Mouse (Mus musculus) adrenal gland, postnatal 14 days (tissue): ENCODE data around the gene Adamtsl2. TPM values are rescaled to one million over a fixed set of nuclear protein-coding genes. Genes with fewer than 3 reads are reported as not detected.

Experiments
- DNase-seq: peaks from one replicate; pipeline ENCODE4 v3.0.0; 2021; ENCODE audit warnings: mixed read lengths
- long read RNA-seq, 2 experiments: library from polyadenylated mRNA; stranded (forward); transcript quantifications; one replicate each; pipeline ENCODE4 v2.0.0; 2021
- total RNA-seq: library from RNA; stranded (reverse); gene quantifications from 2 replicates; pipeline ENCODE4 v1.2.3, GENCODE M21; 2021

The Adamtsl2 gene
- 11.5 and 11.7 TPM in 2 replicates for total RNA-seq
- long read RNA-seq, experiment 1, partial matches to known transcripts = 5 of 9 reads
- long read RNA-seq, experiment 1, other reads (novel, unspliced or antisense) = 3 of 9 reads
- long read RNA-seq, experiment 2, partial matches to known transcripts = 1 of 3 reads
- long read RNA-seq, experiment 2, other reads (novel, unspliced or antisense) = 1 of 3 reads

- peak; percentile 87 for DNase-seq
Measured at GRCm38 (mm10) chr2:27079152-27079584, at the start of gene Adamtsl2. Adamtsl2 (plus strand) TSS chr2:27079379.

- no peak for DNase-seq
Measured at GRCm38 (mm10) chr2:27032361-27032760, 46.8 kb upstream of the Adamtsl2 start.

GRCm38 (mm10) chr2:27036003-27036402 is 43.2 kb upstream of the Adamtsl2 start:
- no peak for DNase-seq

DNA sequence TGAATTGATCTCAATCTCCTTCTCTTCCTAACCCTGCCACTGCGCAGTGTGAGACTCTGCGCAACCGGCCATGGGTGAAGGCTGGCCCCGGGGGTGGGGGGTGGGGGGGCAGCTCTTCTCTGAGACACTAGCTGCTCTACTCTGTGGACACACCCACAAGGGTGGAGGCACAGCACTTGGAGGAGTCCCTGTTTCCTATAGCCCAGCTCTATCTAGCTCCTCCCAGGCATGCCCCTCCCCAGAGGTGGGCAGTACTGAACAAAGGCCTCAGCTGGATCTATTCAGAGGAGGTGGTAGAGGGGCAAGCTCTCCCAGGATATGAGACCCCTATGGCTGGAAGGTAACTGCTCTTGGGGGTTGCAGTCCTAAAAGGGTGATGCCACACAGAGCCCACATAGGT is 42.2 kb upstream of the Adamtsl2 start:
- DNase-seq = no peak

- DNase-seq = peak; percentile 82
Measured at GRCm38 (mm10) chr2:27038596-27038995, 40.6 kb upstream of the Adamtsl2 start.

DNA sequence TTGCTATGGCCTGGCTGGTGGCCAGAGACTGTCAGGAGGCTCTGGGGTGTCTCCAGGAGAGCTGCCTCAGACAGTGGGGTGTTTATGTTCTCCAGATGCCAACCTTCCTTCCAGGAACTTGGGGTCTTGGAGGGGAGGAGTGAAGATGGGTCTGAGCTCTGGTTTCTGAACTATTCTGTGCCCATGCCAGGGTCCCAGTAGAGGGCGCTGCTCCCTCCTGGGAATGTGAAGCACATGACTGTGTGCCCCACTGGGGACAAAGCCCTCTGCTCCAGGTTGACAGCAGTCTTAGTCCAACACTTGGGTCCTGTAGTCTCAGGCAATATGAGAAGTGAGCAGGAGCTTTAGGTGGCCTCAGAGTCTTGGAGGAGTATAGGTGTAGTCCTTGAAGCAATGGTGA is 39.9 kb upstream of the Adamtsl2 start:
- peak; percentile 51 for DNase-seq

DNA sequence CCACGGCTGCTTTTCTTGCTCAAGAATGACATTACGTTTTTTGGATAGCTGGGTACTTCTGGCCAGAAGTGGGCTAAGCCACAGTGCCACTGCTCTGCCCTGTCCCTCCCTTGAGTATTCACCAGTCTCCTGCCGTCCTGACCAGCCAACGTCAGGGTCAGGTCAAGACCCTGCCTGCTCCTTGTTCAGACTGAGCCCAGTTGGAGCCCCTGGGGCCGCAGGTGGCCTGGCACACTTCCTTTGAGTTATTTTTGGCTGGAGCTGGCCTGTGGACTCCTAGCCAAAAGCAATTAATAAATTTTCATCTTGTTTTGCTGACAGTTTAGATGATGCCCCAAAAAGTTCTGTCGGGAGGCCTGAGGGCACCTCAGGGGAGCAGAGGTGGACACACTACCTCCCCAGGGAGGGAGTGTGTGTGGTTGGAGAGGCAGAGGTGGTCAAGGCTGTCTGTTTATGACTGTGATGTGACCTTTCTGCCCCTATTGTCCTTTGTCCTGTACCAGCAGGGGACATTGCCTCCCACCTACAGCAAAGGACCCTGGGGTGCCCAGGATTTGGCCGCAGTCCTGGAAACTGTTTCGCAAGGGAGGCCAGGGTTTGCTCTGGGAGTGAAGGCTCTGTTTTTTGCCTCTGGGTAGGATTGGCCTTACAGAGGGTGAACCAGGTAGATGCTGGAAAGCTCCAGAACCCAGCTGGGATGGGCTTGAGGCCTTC is 36.9 kb upstream of the Adamtsl2 start:
- peak; percentile 73 for DNase-seq

GRCm38 (mm10) chr2:27043461-27043860 is 35.7 kb upstream of the Adamtsl2 start:
- peak; percentile 90 for DNase-seq

DNA sequence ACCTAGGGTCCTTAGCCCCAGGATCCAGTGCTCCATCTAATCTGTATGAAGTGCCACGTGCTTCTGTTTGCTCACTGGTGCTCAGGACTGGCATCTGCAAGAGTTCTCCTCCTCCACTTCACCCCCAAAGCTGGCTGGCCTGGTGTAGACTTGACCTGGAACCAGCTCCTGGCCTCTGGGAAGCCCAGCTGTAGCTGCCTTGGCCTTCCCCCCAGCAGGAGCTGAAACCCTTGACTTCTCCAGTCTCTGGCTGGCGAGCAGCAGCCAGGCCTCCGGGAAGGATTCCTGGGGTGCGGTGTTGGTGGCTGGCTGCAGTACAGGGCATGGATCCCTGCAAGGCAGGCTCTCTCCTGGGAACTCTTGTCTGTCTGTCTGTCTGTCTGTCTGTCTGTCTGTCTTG is 35.0 kb upstream of the Adamtsl2 start:
- DNase-seq = no peak

- no peak for DNase-seq
Measured at GRCm38 (mm10) chr2:27044641-27045040, 34.5 kb upstream of the Adamtsl2 start.

DNA sequence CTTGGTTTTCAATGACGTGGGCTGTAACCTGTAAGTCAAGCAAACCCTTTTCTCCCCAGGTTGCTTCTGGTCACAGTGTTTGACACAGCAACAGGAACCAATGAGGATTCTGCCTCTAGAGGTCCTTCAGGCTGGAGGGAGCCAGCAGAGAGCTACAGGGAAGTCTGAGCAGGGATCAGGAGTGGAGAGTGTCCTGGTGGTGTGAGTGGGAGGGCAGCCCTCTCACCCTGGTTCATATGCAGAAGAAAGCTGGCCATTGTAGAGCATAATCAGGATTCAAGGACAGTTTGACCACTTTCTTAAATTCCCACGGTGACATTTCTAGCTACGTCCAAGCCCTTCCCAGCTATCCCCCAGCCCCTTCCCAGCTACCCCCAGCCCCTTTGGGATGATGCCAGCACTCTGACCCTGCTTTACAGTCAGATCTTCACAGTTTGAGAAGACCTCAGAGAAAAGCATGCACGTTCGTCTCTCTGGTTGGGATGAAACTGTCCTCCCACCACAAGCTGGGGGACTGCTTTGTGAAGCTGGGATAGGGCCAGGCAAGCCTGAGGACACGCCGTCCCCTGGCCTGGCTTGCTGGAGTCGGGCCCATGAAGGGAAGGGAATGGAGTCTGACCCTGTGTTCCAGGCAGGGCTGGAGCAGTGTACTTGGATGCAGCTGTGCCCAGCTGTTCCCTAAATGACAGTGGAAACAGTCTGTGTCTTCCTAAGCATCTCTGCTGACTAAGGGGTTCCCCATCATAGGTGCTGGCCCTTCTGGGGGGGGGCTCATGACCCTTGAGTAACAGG is 33.0 kb upstream of the Adamtsl2 start:
- DNase-seq = peak; percentile 66

DNA sequence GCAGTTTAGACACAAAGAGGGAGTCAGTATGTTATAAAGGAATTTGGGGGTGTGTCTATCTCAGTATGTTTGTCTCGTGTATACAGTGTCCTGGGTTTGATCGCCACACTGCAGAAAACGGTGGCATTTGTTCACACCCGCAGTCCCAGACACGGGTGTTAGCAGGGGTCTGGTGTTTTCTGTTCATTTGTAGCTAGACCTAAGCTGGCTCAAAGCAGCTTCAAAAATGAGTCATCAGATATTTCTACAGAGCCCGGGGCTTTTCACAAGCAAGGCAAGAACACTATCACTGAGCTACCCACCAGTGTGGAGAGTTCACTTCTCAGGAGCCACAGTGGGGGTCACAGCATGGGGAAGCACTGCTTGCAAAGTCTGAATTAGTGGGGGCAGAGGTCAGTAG is 29.8 kb upstream of the Adamtsl2 start:
- DNase-seq = no peak

GRCm38 (mm10) chr2:27058251-27058650 is 20.9 kb upstream of the Adamtsl2 start:
- no peak for DNase-seq

- DNase-seq = no peak
Measured at GRCm38 (mm10) chr2:27058751-27059150, 20.4 kb upstream of the Adamtsl2 start.

- DNase-seq = no peak
Measured at GRCm38 (mm10) chr2:27059187-27059586, 20.0 kb upstream of the Adamtsl2 start.

DNA sequence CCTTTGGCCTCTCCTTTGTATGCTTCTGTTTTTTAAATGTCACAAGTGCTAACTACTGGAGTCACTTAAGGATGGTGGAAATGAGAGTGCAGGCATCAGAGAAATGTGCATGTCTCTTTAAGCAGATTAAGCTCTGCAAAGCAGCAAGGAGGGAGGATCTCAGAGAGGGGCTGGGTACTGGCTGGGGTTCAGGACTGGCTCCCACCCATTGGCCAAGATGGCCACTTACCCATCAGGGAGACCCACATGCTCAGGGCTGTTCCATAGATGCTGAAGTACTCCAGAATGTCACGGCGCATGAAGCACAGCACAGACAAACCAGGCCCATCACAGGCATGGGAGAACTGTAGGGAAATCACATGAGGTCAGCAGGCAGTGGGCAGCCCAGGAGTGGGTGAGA is 12.1 kb upstream of the Adamtsl2 start:
- DNase-seq = no peak

- DNase-seq = no peak
Measured at GRCm38 (mm10) chr2:27067996-27068395, 11.2 kb upstream of the Adamtsl2 start.

DNA sequence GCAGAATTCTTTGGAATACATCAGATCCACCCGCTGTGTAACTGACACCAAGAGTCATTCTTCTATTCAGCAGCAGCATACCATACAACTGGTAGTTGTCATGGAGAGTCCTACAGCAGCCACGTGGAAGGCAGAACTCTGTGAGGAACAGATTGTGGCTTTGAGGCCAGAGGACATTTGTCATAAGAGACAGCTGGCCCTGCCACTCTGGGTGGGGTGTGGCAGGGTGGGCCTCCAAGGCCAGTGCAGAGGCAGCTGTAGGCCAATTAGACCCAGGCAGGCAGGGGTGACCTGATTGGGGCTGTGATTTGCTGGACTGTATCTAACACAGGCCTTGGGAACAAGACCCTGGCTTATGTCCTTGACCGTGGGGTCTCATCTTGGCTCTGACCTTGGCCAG is 9.5 kb upstream of the Adamtsl2 start:
- DNase-seq = no peak

DNA sequence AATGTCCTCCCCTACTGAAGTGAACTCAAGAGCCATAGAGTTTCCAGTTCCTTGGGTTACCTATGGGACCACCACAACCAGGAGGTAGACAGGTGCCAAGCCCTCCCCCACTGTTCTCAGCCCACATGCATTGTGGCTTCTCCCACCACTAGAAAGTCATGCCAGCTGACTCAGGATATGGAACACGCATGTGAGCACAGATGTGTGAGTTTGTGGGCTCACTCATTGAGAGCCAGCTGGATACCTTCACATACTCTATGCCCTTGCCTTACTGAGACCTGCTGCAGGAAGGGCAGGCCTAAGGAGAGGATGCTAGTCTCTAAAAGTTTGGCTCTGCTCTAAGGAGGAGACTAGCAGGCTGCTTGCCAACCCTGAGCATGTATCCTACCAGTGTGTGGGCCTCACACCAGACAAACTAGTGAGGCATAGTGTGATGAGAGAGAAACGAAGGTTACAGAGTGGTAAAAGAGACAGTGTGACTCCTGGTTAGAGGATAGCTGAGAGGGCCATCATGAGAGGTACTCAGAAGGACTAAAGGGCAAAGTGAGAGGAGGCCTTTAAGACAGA is 8.8 kb upstream of the Adamtsl2 start:
- no peak for DNase-seq

- peak; percentile 88 for DNase-seq
Measured at GRCm38 (mm10) chr2:27071137-27071536, 8.0 kb upstream of the Adamtsl2 start.

DNA sequence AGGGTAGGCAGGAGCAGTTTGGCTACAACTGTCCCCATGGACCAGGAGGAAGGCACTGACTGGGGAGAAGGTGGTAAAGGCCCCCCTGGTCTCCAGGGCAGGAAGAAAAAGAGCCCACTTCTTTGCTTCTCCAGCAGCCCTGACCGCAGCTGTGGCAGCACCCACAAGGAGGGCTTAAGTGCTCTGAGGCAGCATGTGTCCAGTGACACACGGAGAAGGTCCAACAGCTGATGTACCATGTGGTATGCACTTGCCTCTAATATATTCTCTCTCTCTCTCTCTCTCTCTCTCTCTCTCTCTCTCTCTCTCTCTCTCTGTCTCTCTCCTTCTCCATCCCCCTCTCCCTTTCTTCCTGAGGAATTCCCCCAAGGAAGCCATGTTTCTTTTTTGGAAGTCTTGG is 7.2 kb upstream of the Adamtsl2 start, which contains the start of gene Mymk:
Mymk (minus strand) TSS at position 202 of the 400 bp plus-strand sequence.
- no peak for DNase-seq

GRCm38 (mm10) chr2:27073407-27073806 is 5.8 kb upstream of the Adamtsl2 start:
- DNase-seq = no peak

GRCm38 (mm10) chr2:27074804-27075203 is 4.4 kb upstream of the Adamtsl2 start:
- peak; percentile 52 for DNase-seq
